Mouse (Mus musculus) liver, embryonic 12.5 days (tissue): ENCODE measurements at regions not wholly inside any gene's neighbourhood (a gene's known extent, or its start where the extent isn't known, plus 50 kb on each side); places are given as distances from the start of the nearest gene placed in this dataset.

Experiments used
- ATAC-seq: fragments of 200-750 bp; cut with Nextera tagmentation; 2 replicates; pipeline ENCODE4 v1.8.0; 2017; ENCODE audit warnings: moderate number of reproducible peaks, mild to moderate bottlenecking, moderate library complexity
- H3K27ac ChIP-seq: fragments of 300-500 bp; sonication (generic); 2 replicates; pipeline ENCODE4 v1.5.1; 2016; ENCODE audit warnings: mild to moderate bottlenecking
- H3K27me3 ChIP-seq: fragments of 300-500 bp; sonication (generic); replicated peaks from 2 replicates; pipeline ENCODE4 v1.6.1; 2016; ENCODE audit warnings: mild to moderate bottlenecking, moderate library complexity
- H3K36me3 ChIP-seq: fragments of 300-500 bp; sonication (generic); 2 replicates; pipeline ENCODE4 v1.6.1; 2016; ENCODE audit warnings: mild to moderate bottlenecking, moderate library complexity
- H3K4me1 ChIP-seq: fragments of 300-500 bp; sonication (generic); 2 replicates; pipeline ENCODE4 v1.6.1; 2016
- H3K4me2 ChIP-seq: fragments of 300-500 bp; sonication (generic); 2 replicates; pipeline ENCODE4 v1.6.1; 2016; ENCODE audit warnings: mild to moderate bottlenecking, moderate library complexity
- H3K4me3 ChIP-seq: fragments of 300-500 bp; sonication (generic); 2 replicates; pipeline ENCODE4 v1.5.1; 2016; ENCODE audit warnings: mild to moderate bottlenecking, moderate library complexity
- H3K9ac ChIP-seq: fragments of 300-500 bp; sonication (generic); 2 replicates; pipeline ENCODE4 v1.6.1; 2016; ENCODE audit warnings: mild to moderate bottlenecking, moderate library complexity
- H3K9me3 ChIP-seq: fragments of 300-500 bp; sonication (generic); replicated peaks from 2 replicates; pipeline ENCODE4 v1.6.1; 2016; ENCODE audit warnings: mild to moderate bottlenecking, moderate library complexity
- WGBS: fragments of 180-500 bp; shearing (Covaris S2); methylation state at CpG from one replicate; pipeline ENCODE4 v1.1.7; 2016; ENCODE audit not compliant: insufficient replicate concordance; 5-methylcytosine and 5-hydroxymethylcytosine counted together

DNA sequence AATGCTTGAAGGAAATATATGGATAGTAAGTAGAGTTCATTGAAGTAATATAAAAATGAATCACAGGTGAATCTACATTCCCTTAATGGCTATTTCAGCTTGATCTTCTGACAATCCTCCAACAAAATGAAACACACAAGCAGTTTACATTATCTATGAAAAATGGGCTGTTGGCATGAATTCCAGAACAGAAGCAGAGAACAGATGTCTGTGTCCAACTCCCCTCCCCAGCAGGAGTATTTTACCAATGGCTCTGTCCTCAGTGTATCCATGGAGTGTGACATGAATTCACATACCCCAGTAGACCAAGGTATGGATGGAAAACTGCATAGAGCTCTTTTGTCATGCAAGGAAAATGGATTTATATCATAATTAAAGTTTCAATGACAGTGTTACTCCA is 370.3 kb upstream of the BC052040 start:
- Histone ChIP-seq H3K4me2 (no peak overlapping the region), H3K27ac (no peak overlapping the region), H3K4me3 (no peak overlapping the region), H3K36me3 (no peaks in the 10 kb centered on the region), H3K27me3 (no peaks in the 10 kb centered on the region), H3K4me1 (no peaks in the 10 kb centered on the region), H3K9ac (no peak overlapping the region), H3K9me3 (no peaks in the 10 kb centered on the region)
- ATAC-seq: no peak

DNA sequence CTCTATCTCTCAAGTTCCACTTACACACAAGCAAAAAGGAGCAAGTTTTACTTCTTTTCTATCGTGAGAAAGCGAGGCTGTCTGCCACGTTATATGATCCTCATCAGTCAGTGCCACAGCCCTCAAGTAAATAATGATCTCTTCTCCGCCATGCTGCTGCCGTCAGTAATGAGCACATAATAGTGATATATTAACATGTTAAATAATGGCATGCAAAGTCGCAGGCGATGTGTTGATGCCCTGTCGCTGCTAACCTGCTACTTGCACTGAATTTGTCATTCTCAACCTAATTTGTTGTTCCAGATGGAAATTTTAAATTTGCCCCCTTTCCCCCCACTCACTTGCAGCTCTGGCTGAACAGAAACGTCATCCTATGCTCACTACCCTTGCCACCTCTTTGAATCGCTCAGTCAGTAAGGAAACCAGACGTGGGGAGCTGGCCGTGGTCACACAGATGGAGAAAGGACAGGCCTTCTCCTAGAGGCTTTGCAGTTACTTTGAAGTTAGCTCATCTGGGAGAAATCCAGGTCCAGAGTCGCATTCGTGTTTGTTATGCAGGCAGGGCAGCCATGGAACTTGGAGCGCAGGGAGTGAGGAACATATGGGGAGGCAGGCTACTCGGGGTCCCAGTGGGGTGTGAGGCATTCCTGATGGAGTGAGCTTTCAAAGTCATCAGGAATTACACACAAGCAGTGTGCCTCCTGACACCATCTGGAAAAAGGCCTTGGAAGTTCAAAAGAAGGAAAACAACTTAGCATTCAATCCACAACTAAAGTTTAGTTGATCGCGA is 368.1 kb upstream of the BC052040 start:
- no peaks in the 10 kb centered on the region for H3K36me3 ChIP-seq
- no peak overlapping the region for H3K4me2 ChIP-seq
- ATAC-seq: no peak
- no peaks in the 10 kb centered on the region for H3K9me3 ChIP-seq
- H3K9ac ChIP-seq: no peak overlapping the region
- no peak overlapping the region for H3K4me3 ChIP-seq
- H3K27ac ChIP-seq: no peak overlapping the region
- H3K4me1 ChIP-seq: no peaks in the 10 kb centered on the region
- 42% methylated on average over 18 of the region's 18 CpGs for WGBS
- no peaks in the 10 kb centered on the region for H3K27me3 ChIP-seq

DNA sequence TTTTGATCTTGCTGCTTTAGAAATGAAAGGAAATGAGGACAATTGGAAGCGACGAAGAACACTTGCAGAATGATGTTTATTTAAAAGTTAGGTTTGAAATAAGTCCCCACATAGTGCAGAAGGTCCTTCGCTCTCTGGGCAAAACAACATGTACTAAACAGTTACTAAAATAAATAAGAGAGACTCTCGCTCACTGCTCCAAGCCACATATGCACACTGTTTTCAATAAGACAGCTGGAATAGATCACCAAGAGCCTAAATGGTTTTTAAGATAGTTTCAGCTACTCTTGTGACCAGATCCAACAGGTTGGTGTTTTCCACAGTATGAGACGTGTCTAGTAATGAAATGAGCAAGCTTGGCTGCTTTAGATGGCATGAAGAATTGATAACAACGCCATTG is 367.2 kb upstream of the BC052040 start:
- Histone ChIP-seq H3K27ac (no peak overlapping the region), H3K27me3 (no peaks in the 10 kb centered on the region), H3K4me2 (no peak overlapping the region), H3K9ac (no peak overlapping the region), H3K9me3 (no peaks in the 10 kb centered on the region), H3K4me3 (no peak overlapping the region), H3K36me3 (no peaks in the 10 kb centered on the region), H3K4me1 (no peaks in the 10 kb centered on the region)
- 62% methylated on average over 6 of the region's 6 CpGs for WGBS
- ATAC-seq: no peak

DNA sequence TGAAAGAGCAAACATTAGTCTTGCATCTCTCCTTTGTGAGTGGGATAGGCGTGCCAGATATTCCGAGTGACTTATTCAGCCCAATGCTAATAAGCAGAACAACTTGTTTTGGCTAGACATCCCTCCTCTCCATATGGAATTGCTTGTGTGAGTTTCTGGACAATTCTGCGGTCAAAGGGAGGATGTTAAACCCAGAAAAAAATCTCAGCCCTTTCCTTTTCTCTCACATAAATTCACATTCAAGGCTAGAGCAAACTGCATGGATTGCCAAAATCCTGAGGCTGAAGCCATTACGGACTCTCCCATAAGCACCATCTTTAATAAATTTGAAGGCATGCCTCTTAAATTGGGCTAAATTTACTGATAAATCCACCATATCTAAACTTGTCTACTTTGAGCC is 351.5 kb upstream of the BC052040 start:
- Histone ChIP-seq H3K9ac (no peak overlapping the region), H3K4me2 (no peak overlapping the region), H3K27ac (no peak overlapping the region), H3K4me1 (no peaks in the 10 kb centered on the region), H3K27me3 (no peaks in the 10 kb centered on the region), H3K36me3 (no peaks in the 10 kb centered on the region), H3K9me3 (no peaks in the 10 kb centered on the region; the same call in 1 of the 2 replicates), H3K4me3 (no peak overlapping the region)
- 71% methylated on average over 4 of the region's 4 CpGs for WGBS
- ATAC-seq: no peak

DNA sequence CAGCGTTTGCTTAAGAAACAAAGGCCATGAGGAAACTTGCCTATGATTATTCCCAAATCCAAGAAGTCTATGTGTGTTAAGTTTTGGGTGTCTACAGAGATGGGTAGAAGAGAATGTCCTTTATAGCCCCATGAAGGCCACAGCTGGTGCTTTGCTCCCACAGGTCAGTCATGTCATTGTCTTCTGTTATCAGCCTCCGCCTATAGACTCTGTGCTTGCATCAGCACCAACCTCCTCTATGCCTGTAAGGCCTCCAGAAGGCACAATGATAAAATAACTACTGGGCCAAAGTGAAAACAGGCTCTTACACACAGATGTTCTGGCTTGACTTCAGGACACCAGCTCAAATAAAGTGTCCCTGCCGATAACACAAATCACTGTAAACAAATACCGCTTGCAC is 333.8 kb upstream of the BC052040 start:
- Histone ChIP-seq H3K4me1 (no peaks in the 10 kb centered on the region), H3K27me3 (no peaks in the 10 kb centered on the region), H3K27ac (no peak overlapping the region), H3K9ac (no peak overlapping the region), H3K4me2 (no peak overlapping the region), H3K9me3 (no peaks in the 10 kb centered on the region), H3K4me3 (no peak overlapping the region), H3K36me3 (no peaks in the 10 kb centered on the region)
- 74% methylated on average over 4 of the region's 4 CpGs for WGBS
- ATAC-seq: no peak

DNA sequence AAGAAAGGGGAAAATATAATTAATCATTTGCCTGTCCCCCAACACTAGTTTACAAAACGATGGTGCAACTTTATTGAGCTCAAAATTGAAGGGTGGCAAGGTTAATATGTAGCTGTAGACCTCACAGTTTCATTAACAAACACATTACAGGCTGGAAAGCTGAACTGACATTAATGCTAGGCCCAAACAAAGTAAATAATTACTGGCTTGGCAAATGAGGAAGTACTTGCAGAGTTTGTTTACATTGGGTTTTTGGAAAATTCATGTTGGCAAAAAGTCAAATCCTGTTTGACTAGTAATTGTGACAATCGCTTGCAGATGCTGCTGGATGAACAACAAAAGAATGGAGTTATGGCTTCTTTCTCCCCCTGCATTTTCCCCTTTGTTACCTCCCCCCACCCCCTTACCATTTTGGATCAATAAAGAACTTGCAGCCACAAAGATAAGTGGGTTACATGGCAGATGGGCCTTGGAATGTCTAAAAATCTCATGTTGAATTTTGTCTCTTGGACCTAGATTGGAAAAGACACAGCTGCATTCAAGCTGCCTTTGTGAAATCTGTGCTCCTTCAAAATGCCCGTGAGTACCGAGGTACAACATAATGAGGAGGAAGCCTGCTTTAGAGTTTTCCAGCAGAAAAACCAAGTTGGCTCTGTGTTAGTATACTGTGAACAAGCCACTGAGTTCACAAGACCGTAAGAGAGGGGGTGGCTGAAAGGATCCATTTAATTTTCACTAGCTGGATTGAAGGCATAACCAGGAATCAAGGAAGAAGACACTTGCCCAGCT is 331.3 kb upstream of the BC052040 start:
- Histone ChIP-seq H3K4me2 (no peak overlapping the region), H3K36me3 (no peaks in the 10 kb centered on the region), H3K4me1 (no peaks in the 10 kb centered on the region), H3K4me3 (no peak overlapping the region), H3K9ac (no peak overlapping the region), H3K27ac (no peak overlapping the region), H3K27me3 (no peaks in the 10 kb centered on the region), H3K9me3 (no peaks in the 10 kb centered on the region)
- 63% methylated on average over 5 of the region's 5 CpGs for WGBS
- no peak for ATAC-seq

DNA sequence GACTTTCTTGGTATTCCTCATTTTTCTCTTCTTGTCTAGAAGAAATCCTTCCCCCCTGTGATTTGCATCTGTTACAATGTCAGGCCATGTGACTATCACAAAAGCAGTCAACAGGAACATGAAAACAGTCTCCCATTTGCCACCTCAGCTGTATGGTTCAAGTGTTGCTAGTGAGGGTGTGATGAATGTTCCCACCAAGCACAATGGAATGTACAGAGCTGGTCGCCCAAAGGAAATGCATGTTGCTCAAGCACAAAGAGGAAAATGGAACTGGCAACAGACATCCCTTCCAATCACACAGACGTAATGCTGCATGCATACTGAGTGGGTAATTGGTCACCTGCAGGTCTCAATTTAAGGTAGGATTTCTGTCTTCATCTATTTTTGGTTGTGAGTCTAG is 324.1 kb upstream of the BC052040 start:
- Histone ChIP-seq H3K27me3 (no peaks in the 10 kb centered on the region), H3K9me3 (no peaks in the 10 kb centered on the region), H3K27ac (no peak overlapping the region), H3K9ac (no peak overlapping the region), H3K4me1 (no peaks in the 10 kb centered on the region), H3K4me3 (no peak overlapping the region), H3K36me3 (no peaks in the 10 kb centered on the region), H3K4me2 (no peak overlapping the region)
- 49% methylated on average over 2 of the region's 2 CpGs for WGBS
- ATAC-seq: no peak

DNA sequence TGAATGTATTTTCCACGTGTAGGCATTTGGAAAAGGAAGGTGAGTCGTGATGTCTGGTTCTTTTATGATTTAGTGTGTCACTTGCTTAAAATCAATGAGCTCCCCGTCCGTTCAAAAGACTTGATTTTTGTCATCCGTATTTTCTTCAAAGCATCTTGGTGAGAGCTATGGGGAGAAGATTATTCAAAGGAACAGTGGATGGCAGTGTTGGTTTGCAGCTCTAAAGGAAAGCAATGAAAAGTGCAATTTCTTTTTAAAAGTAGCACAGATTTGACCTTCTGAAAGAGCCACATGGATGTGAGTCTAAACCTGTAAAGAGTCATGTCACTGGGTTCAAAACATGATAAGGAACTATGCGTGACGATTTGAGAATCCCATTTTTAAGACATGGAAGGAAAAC is 313.3 kb upstream of the BC052040 start:
- Histone ChIP-seq H3K9ac (no peak overlapping the region), H3K4me3 (no peak overlapping the region), H3K36me3 (no peaks in the 10 kb centered on the region), H3K4me2 (no peak overlapping the region), H3K27me3 (no peaks in the 10 kb centered on the region), H3K27ac (no peak overlapping the region), H3K4me1 (no peaks in the 10 kb centered on the region), H3K9me3 (no peaks in the 10 kb centered on the region)
- 49% methylated on average over 7 of the region's 7 CpGs for WGBS
- no peak for ATAC-seq

DNA sequence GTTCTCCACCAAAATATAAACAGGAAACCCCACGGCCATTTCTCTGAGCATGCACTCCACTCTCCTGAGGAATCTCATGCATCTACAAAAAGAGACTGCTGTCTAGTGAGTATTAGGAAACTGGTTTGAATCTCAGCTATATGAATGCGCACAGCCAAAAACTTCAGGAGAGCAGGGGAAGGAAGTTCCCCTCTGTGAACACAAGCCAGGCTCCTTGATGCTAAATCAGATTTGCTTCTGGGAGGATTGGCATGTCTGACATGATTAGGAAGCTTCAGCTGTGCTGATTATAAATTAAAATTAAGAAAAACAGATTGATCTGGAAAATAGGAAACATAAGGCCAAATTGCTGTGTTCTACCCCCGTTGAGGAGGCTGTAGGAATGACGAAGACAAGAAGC is 304.1 kb upstream of the BC052040 start:
- H3K4me1 ChIP-seq: no peaks in the 10 kb centered on the region
- H3K4me3 ChIP-seq: no peak overlapping the region
- WGBS: 63% methylated on average over 4 of the region's 4 CpGs
- no peak overlapping the region for H3K4me2 ChIP-seq
- H3K36me3 ChIP-seq: no peaks in the 10 kb centered on the region
- no peak for ATAC-seq
- H3K9me3 ChIP-seq: no peaks in the 10 kb centered on the region
- no peak overlapping the region for H3K9ac ChIP-seq
- no peak overlapping the region for H3K27ac ChIP-seq
- no peaks in the 10 kb centered on the region for H3K27me3 ChIP-seq

DNA sequence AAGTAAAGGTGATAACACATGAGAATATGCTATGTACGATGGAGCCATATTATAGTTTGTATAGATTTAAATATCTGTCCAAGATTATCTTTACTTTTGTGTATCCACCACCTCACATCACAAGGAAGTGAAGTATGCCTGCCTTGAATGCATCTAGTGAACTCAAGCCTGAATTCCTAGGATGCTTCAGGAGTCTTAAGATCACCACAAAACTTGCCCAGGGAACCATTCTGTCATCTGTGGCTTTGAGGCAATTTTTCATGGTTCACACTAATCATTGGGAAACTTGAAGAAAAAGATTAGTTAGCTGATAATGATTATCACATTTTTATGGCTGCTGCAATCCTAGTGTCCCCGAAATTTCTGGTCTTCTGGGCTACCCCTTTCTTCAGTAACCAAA is 288.5 kb upstream of the BC052040 start:
- Histone ChIP-seq H3K9ac (no peak overlapping the region), H3K27me3 (no peaks in the 10 kb centered on the region), H3K9me3 (no peaks in the 10 kb centered on the region), H3K4me2 (no peak overlapping the region), H3K27ac (no peak overlapping the region), H3K36me3 (no peaks in the 10 kb centered on the region), H3K4me1 (no peaks in the 10 kb centered on the region), H3K4me3 (no peak overlapping the region)
- no peak for ATAC-seq
- 51% methylated on average over 2 of the region's 2 CpGs for WGBS

DNA sequence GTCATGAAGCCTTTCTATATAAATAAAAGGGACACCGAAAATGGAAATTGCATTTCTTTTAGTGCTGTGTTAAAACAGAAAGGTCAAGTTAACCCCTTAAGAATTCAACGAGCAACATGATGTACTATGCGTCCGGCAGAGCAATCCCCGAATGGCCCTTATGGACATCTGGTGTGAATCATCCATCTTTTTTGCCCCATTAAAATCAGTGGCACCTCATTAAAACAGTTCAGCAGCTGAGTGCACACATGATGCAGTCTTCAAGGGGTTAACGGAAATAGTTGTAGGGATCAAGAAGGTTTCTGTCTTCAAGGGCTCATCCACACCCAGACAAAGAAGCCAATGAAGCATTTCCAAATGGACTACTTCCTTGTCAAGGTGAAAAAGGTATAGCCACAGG is 284.1 kb upstream of the BC052040 start:
- WGBS: 79% methylated on average over 6 of the region's 6 CpGs
- Histone ChIP-seq H3K4me3 (no peak overlapping the region), H3K36me3 (no peaks in the 10 kb centered on the region), H3K4me1 (no peaks in the 10 kb centered on the region), H3K4me2 (no peak overlapping the region), H3K9ac (no peak overlapping the region), H3K27me3 (no peaks in the 10 kb centered on the region), H3K27ac (no peak overlapping the region), H3K9me3 (no peaks in the 10 kb centered on the region)
- no peak for ATAC-seq

DNA sequence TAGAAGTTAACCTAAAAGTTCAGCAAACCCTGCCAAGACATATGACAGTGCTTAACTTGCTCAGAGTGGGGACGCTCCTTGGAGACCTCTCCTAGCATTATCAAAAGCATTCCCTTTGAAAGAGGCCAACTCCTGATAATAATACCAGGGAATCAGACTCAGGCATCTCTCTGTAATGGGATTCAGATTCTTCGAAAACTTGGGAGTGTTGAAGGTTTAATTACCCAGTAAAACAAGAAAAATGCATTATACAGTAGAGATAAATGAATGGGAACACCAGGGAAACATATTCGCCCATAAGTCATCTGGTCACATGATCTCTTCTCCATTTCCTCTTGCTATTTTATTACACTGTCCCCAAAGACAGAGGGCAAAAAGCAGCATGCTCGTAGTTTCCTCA is 274.3 kb upstream of the BC052040 start:
- 56% methylated on average over 4 of the region's 4 CpGs for WGBS
- H3K9ac ChIP-seq: no peak overlapping the region
- no peak for ATAC-seq
- no peaks in the 10 kb centered on the region for H3K27me3 ChIP-seq
- no peaks in the 10 kb centered on the region for H3K36me3 ChIP-seq
- no peak overlapping the region for H3K4me3 ChIP-seq
- H3K4me2 ChIP-seq: no peak overlapping the region
- no peaks in the 10 kb centered on the region for H3K9me3 ChIP-seq
- no peak overlapping the region for H3K27ac ChIP-seq
- no peaks in the 10 kb centered on the region for H3K4me1 ChIP-seq
